Mouse (Mus musculus) testis, postnatal 10 days (tissue): ENCODE measurements around the gene Tob1.

Experiments
- DNase-seq: peaks from one replicate; pipeline ENCODE4 v3.0.0; 2021; ENCODE audit warnings: low spot score

The Tob1 gene

GRCm38 (mm10) chr11:94198405-94199146 is 12.7 kb upstream of the Tob1 start:
- no peak for DNase-seq

- no peak for DNase-seq
Measured at GRCm38 (mm10) chr11:94199771-94200170, 11.5 kb upstream of the Tob1 start.

- no peak for DNase-seq
Measured at GRCm38 (mm10) chr11:94200422-94200821, 10.8 kb upstream of the Tob1 start.

DNA sequence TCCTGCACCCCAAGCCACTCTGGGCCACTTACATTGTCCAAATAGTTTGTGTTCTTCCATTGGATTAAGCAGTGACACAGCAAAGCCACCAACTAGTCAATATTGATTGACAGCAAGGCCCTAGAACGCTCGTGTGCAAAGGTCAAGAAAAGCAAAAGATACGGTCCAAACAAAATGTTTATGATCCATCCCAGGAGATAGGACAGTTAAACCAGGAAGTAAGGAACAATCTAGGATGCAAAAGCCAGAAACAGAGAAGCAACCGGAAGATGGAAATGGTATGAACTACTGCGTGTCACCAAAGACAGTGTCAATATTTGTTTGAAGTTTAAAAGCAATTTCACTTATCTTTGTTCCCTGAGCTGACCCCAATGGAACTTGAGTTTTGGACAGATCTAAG is 9.1 kb upstream of the Tob1 start:
- DNase-seq, result no peak

DNA sequence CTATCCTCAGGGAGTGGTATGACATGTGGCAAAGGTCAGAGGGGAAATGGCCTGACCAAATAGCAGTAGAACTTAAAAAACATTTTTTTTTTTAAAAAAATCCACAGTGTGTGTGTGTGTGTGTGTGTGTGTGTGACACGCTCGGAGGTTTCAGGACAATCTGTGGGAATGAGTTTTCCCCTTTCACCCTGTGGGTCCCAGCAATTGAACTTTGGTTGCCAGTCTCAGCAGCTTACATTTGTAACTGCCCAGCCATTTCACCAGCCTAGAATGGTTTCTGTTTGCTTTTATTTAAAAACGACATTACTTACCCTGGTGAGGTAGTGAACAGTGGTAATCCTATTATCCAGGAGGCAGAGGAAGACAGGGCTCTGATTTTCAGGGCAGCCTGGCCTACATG is 8.2 kb upstream of the Tob1 start:
- DNase-seq, result no peak

GRCm38 (mm10) chr11:94206398-94207114 is 4.7 kb upstream of the Tob1 start:
- DNase-seq, result no peak

DNA sequence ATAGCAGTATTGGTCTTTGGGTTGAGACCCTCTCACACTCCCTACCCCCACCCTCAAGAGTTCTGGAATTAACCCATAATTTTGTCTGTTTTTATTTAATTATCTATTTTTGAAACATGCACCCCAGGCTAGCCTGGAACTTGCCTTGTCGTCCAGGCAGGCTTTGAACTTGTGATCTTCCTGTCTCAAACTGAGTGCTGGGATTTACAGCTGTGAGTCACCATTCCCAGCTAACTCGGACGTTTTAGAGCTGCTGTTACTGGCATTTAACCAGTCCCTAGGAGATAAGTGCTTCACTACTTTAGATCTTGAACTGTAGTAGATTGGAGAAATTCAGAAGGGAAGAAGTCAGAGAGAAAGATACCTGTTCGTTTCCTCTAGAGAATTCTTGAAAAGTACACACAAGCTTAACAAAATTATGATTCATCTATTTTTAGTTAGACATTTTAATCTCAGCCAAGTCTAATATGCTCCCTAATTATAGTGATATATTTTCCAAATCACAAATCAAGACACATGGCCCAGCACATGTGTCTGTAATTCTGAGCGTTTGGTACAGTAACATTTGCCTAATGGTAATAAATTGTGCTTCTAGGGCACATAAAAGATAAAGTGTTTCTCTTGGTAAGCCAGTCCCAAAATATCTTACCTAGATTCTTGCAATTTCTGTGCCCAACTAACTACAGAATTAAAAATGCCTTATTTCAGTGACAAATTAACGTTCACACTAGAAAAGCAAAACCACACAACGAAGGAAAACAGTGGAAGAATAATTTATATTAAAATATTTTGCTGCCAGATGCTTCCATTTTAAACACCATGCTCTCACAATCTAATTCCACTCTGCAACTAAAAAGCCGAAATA is 2.2 kb upstream of the Tob1 start:
- DNase-seq, result no peak

- DNase-seq, result no peak
Measured at GRCm38 (mm10) chr11:94209695-94210131, 1.5 kb upstream of the Tob1 start.

GRCm38 (mm10) chr11:94210191-94211086 is 815 bp upstream of the Tob1 start:
- peak; percentile 82 for DNase-seq

- peak; percentile 86 for DNase-seq
Measured at GRCm38 (mm10) chr11:94211651-94212488, 616 bp downstream of the Tob1 start.

GRCm38 (mm10) chr11:94212489-94212836 is 1.2 kb downstream of the Tob1 start:
- DNase-seq, result no peak

- no peak for DNase-seq
Measured at GRCm38 (mm10) chr11:94212997-94213396, 1.7 kb downstream of the Tob1 start.

GRCm38 (mm10) chr11:94213735-94214594 is 2.7 kb downstream of the Tob1 start:
- DNase-seq, result no peak

DNA sequence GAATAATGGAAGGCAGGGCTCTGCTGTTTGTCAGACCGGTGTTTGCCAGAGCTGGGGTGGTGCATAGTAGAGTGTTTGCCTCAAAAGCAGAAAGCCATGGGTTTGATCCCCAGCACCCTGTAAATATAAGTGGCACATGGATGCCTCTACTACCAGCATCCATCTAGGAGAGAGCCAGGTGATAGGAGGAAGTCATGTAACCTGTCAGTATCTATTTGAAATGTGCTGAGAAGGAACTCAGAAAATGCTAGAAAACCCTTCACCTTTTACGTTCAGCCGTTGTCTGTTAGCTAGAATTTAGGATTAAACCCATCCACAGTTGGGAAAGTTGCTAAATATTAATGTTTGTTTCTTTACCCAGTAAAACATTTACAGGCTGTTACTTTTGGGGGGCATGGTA is 4.3 kb downstream of the Tob1 start:
- no peak for DNase-seq

- DNase-seq, result no peak
Measured at GRCm38 (mm10) chr11:94216247-94216646, 5.0 kb downstream of the Tob1 start.

DNA sequence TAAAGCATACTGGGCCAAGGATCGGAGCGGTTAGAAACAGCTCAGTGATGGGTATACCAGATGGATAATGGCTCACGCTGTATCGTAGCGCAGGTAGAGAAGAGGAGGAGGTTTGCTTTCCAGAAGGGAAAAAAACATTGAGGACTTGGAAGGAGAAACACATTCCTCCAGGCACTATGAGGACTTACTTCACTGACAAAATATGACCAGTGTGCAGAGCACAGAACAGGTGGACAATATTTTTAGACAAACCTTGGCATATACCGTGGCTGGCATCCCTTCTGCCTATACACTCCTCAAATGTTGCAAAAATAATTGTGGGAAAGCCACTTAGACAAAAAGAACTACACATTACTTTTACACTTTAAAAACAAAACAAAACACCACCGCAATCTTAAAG is 10.0 kb downstream of the Tob1 start:
- no peak for DNase-seq

DNA sequence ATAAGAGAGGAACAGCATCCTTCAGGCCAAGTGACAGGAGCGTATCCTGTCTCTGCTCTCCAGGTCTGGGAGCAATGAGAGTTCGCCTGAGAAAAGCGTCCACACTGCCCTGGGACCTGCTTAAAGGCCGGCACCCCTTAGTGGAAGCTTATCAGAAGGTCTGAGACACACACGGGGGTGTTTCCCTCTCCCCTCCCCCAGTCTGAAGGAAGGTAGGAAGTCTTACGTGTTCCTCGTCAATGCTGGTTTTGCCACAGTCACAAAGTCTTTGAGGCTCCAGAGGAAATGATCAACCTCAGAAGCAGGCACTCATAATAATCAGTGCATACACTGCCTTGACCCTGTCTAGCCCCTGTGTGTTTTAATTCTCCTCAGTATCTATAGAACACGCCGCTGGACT is 12.3 kb downstream of the Tob1 start:
- no peak for DNase-seq

GRCm38 (mm10) chr11:94225985-94226384 is 14.7 kb downstream of the Tob1 start:
- no peak for DNase-seq

- DNase-seq, result no peak
Measured at GRCm38 (mm10) chr11:94228416-94228815, 17.2 kb downstream of the Tob1 start.
